Mouse (Mus musculus) G1E-ER4 (cell line): ENCODE measurements around the gene Elovl6. TPM values are rescaled to one million over a fixed set of nuclear protein-coding genes. Genes with fewer than 3 reads are reported as not detected.

Source experiments
- GATA1 ChIP-seq: IDR thresholded peaks from one replicate; pipeline ENCODE4 v1.8.0; 2012; ENCODE audit warnings: low read length, inconsistent platforms
- polyA plus RNA-seq: library from polyadenylated mRNA; stranded (reverse); fragments of >175 nt; gene quantifications from 2 replicates; pipeline ENCODE4 v1.2.3, GENCODE M21; 2012

The Elovl6 gene
- polyA plus RNA-seq, 1 experiment, result 5.2 TPM

DNA sequence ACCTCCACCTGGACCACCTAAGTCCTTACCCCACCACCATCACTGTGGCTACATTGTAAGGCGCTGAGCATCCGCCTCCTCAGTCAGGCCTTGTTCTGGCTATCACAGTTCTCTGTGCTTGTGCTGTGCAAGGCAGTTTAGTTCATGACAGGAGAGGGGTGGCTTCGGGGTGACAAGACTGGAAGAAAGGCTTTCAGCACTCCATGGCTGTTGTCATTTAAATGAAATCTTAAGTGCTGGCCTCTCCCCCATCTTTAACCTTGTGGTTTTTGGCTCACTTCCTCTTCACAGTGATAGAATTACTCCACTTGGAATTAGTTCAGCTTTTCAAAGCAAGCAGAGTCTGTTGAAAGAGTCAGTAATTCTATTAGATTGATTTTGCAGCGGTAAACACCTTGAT is 41.5 kb downstream of the Elovl6 start:
- TF ChIP-seq GATA1, result no peak

DNA sequence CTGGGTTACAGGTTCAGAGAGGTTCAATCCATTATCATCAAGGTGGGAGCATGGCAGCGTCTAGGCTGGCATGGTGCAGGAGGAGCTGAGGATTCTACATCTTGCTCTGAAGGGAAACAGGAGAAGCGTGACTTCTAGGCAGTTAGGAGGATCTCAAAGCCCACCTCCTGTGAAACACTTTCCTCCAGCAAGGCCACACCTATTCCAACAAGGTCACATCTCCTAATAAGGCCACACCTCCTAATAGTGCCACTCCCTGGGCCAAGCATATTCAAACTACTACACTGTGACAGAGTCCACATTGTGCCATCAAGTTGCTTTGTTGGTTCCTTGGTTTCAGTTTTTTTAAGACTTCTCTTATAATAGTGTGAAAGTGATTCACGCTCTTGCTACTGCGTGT is 42.9 kb downstream of the Elovl6 start:
- no peak for TF ChIP-seq GATA1

DNA sequence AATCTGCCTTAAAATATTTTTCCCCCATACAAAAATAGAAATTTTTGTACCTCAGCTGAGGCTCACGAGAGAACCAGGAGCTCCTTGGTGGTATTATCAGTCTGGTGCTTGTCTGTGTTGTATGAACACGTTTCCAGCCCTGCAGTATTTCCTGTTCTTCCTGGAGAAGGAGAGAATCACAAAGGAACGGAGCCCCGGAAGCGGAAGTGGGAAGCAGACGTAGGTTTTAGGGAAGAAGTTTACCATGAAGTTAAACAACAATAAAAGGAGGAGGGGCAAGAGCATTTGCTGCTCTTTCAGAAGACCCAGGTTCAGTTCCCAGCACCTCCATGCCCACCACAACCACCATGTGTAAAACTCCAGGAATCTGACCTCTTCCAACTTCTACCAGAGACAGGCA is 44.4 kb downstream of the Elovl6 start:
- no peak for TF ChIP-seq GATA1

DNA sequence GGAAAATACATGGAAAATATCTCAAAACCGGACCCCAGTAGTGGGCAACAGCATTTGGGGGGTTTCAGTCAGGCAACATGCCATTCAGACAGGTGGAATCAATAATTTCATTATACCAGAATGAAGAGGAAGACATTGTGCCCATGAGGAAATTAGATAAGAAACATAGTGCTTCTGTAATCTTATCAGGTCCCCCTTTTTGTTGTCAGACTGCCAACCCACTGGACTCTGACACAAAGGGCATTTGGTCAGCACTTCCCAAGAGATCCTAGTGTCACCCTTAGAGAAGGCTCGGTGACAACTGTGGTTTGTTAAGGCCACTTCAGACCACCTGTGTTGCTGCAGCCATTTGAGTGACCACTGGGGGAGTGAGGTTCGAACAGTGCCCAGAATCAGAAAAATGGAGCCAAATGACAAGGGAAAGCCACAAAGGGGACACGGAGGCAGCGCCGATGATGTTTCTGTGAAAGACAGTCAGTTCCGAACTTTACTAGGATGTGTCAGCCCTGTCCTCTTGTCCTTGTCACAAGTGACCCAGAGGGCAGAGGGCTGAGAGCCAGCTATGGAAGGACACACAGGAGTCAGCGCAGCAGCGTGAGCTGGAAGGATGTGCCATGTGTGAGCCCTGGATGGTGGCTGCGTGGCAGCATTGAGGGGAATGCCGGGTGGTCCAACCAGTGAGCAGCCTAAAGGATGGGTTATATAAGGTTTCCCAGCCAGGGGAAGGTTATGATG is 46.8 kb downstream of the Elovl6 start:
- TF ChIP-seq GATA1, result no peak

DNA sequence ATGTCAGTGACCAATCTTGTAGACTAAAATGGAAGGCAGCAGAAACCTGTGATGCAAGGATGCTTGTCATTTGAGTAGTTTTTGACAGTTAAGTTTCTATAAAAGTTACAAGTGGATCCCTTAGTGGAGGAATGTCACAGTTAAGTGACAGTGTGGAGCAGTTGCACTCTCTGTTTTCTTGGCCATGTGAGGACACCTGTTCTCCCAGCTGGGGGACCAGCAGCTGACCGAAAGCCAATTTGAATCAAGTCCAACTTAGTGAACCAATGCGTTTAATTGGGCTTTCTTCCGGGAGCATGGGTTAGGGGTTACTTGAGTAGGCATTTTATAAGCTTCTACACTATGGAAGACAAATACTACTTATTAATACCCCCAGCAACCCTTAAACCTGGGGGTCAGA is 48.9 kb downstream of the Elovl6 start:
- TF ChIP-seq GATA1, result no peak

DNA sequence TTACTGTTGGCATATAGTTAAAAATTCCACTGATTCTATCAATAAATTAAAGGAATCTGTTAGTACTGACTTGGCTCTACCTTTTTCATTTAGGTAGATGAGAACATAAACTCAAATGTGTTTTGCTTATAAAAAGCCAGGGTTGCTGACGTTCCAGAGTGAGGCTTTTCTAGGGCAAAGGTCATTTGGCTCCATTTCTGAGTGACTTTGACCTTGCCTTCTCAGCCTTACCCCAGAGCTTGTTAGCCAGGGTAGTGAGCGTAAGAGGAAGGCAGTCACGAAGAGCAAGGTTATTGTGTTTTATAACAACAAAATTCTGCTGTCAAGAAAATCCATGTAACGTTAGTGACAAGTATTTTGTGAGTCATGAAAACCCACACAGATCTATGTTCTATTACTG is 50.3 kb downstream of the Elovl6 start:
- TF ChIP-seq GATA1, result no peak

DNA sequence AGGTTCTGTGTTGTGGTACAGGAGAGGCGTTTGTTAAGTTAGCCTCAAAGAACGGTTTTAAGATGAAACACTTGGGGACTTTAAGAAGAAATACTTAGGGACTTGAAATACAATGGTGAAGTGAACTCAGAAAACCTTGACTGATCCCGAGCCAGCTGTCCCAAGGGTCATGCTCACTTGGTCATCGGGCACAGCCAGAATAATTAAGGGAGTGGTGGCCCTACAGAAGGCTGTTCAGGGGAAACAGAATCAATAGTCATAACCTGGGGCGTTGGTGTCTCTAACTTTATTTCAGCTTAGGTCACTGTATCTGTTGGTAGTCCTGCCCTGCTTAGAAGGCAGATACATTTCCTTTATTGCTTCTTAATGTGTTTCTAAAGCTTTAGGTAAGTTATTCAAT is 51.1 kb downstream of the Elovl6 start:
- TF ChIP-seq GATA1, result no peak

DNA sequence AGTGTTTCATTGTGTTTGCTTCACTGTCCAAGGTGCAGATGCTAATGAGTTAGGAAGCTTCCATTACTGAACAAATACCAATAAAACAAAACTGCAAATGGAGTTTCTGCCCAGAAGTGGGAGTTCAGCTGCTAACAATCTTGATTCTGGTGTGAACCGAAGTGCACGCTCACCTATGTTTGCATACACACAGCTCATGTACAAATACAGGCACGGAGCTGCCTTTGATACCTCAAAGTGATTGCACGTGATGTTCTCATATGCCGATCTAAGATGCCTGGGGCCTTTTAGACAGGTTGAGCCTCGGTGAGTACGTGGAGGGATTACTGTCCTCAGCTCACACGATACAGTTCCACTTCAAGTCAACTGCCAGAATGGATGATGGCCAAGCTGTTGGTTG is 55.8 kb downstream of the Elovl6 start:
- no peak for TF ChIP-seq GATA1

DNA sequence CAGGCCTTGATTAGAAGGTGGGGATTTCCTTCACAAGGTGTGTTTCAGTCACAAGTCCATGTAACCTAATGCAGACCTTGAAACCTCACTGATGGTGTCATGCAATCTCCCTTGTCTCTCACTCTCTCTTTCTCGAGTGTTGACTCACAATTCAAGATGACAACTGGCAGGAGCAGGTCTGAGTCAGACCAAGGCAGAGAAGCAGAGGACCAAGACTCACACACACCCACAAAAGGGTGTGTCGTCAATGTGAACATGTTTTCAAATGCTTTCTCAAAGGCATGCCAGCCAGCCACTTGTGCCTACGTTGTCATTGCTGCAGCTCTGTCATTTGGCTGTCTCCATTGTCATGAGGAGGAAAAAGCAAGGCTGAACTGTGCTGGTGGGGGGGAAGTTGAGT is 56.6 kb downstream of the Elovl6 start:
- TF ChIP-seq GATA1, result no peak

DNA sequence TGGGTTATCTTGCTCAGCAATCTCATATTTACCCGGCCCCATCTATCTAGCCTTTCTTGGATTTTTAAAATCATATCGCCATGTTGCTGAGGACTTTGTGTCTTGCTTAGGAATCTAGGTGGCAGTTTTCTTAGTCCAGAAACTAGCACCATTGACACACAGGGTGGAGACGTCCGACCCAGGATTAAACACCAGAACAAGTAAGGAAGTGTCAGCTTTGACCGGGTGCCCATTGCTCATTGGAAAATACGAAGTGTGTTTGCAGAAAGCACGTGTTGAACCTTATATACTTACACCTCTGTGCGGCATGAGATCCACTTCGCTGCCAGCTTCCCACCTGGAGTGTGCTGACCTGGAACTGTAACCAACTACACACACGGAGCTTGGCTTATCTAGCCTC is 57.5 kb downstream of the Elovl6 start:
- TF ChIP-seq GATA1, result no peak

DNA sequence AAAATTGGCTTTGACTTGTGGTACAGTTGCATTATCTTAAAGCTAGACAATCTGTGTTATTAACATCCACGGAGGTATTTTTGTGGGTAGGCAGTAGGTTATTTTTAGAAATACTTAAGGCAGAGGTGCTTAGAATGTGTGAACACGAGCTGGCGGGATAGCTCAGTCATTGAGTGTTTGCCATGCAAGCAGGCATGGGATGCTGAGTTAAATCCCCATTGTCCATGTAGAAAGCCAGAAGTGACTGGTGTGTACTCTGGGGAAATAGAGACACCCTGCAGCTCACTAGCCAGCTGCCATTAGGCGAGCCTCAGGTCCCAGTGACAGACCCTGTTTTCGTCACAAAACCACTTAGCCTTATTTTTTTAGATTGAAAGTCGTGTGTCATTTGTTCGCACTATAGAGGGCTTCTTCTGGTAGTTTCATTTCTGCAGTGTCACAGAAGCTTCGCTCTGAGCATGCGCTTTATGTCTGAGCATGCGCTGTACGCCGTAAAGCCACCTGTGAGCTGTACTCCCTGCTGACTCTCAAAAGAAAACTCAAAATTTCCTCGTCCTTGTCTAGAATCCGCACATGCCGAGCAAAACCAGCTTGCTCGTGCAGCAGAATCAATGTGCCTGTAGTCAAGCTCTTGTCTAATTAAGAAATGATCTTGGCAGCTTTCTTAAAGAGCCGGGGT is 58.5 kb downstream of the Elovl6 start:
- TF ChIP-seq GATA1, result no peak

DNA sequence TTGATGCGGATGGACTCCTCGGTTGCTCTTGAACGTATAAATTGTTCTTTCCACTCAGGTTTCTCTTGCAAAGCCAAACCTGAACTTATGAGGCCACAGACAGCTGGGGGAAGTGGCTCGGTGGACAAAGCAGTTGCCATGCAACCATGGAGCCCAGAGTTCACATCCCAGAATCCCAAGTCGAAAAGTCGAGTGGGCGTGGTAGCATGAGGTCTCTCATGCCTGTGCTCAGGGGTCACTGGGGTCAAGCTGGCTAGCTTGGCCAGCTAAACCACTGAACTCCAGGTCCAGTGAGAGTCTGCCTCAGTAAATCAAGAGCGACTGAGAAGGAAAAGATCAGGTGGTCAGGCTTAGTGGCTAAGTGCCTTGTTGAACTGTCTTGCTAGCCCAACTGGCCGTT is 59.1 kb downstream of the Elovl6 start:
- no peak for TF ChIP-seq GATA1

DNA sequence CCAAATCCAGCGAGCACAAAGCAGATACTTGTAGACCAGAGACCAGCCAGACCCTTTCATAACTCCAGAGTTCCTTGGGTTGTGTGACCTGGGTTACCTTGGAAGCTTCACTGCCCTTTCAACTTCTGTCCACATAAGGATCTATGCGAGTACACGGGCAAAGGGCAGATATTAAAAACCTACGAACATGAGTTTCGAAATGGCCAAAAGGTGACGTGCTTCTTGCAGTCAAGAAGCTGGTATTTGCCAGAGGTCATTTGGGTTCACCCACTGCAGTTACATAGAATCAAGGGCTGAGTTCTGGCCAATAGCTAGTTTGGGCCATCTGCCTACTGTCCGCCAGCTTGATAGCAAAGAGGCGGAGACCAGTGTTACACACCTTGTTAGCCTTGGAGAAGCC is 59.6 kb downstream of the Elovl6 start:
- TF ChIP-seq GATA1, result no peak

DNA sequence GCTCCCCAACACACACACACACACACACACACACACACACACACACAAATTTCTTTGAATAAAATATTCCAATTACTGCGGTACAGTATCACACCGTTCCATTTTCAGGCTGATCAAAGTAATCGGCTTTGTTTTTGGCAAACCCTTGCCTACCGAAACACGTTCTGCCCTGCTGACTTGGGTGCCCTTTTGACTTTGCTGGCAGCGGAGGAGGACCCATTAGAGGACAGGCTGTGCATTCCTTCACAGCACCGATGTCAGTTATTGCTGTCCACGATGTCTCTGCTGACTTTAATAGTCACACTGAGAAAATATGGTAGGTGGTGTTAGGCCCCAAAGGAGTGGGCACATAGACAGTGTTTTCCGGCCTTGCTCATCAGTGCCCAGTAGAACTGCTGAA is 60.8 kb downstream of the Elovl6 start:
- TF ChIP-seq GATA1, result no peak

DNA sequence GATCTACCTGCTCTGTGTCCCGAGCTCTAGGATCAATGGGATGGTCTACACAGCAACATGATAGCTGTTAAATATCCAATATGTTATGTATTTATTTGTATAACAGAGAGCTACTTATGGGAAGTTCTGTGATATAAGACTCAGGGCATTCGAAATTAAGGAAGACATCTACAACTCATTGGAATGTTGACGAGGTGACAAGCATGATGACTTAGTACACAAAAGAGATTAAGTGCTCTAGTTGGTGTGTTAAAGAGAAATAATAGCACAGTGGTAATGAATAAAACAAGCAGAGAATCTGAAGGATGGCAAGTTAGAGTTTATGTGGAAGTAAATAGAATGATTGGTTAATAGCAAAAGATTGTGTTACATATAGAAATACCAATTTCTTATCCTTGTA is 61.6 kb downstream of the Elovl6 start:
- TF ChIP-seq GATA1, result no peak

DNA sequence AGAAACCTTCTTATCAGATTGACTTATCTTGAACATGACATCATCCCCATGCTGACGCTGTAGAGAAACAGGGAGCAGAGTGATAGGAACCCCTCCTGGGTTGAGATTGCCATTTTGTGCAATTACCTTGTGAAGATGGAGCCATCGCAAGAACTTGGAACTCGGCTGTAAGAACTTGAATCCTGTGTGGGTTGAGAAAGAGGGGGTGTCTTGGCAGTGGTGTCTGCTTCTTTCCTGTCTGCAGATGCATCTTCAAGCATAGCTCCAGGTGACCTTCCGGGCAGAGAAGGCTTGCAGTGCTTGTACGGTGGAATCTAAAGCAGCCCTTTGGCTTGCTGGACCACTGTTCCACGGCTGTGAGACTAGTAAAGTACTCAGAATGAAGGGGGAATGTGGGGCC is 63.9 kb downstream of the Elovl6 start:
- TF ChIP-seq GATA1, result no peak

DNA sequence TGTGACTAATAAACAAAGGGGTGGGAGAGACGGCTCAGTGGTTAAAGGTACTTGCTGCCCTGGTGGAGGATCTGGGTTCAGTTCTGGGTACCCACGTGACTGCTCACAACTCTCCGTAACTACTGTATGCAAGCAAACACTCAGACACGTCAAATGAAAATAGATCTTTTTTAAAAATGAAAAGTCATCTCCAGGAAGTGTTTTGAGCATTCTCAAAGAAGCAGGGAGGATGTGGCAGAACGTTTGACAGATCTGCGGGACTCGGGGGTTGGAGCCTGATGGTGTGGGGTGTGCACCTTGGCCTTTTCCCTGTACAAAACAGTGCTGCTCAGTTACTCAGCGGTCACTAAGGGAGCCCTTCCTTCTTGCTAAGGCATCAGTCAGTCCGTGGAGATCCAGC is 70.1 kb downstream of the Elovl6 start:
- no peak for TF ChIP-seq GATA1
